Mouse (Mus musculus): ENCODE measurements at regions not wholly inside any gene's neighbourhood (a gene's known extent, or its start where the extent isn't known, plus 50 kb on each side); places are given as distances from the start of the nearest gene placed in this dataset.

DNA sequence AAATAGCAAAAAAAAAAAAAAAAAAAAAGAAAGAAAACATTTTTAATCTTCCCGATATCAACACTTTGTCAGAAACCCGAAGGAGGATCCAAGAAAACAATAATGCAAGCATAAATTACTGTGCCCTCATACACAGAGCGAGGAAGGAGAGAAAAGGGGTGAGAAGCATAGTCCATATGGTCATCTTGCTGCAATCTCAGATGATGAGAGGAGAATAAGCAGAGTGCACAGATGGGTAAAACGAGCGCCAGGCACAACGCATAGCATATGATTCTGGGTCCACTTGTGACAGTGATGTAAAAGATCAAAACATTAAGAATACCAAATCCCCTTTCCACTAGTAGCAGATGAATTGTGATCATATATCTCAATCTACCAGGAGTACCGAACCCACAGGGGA is 152.1 kb downstream of the S1pr1 start:
- TF ChIP-seq TAL1 (IDR thresholded peaks at IDR 0.05; ENCODE audit: low read length) (no peak), GATA1 (IDR thresholded peaks at IDR 0.05; ENCODE audit: low read length) (no peak)

All from erythroblast, embryonic 14.5 days (primary cell).